Mouse (Mus musculus): ENCODE measurements at regions not wholly inside any gene's neighbourhood (a gene's known extent, or its start where the extent isn't known, plus 50 kb on each side); places are given as distances from the start of the nearest gene placed in this dataset.

DNA sequence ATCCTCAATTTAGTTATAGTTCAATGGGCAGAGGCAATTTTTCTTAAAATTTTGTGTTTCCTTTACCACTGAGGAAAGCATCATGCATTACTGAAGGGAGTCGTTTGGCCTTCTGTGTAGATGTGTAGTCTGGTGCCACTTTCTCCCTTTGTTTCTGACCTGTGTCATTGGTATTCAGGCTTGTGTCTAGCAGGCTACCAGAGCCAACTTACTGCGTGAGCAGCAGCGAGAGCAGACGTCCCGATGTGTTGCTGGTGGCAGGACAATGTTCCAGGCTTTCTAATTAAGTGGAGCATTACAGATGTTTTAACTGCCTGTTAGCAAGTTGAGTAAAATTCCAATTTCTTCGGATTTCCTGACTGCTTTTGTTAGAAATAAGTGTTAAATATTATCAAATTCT, 482.2 kb downstream of the Dok5 start:
- no peak for TF ChIP-seq CHD2 (IDR thresholded peaks at IDR 0.05; ENCODE audit: low read length)
- no peak for TF ChIP-seq RCOR1 (IDR thresholded peaks at IDR 0.05; ENCODE audit: low read depth, low read length)
- no peak for DNase-seq (ENCODE audit: low read depth, low spot score)
- H3K4me3 ChIP-seq (ENCODE audit: control insufficient read depth in 1 of 2, insufficient read depth in 1 of 2, low read depth in 2 of 2, low read length in 2 of 2), result no peak overlapping the region
- H3K9me3 ChIP-seq (replicated peaks; ENCODE audit: insufficient read depth, low read length), result no peaks in the 10 kb centered on the region
- H3K9ac ChIP-seq (ENCODE audit: control insufficient read depth, low read depth, low read length, poor library complexity, severe bottlenecking), result no peak overlapping the region
- H3K79me2 ChIP-seq (ENCODE audit: control insufficient read depth, insufficient read depth, low read length, poor library complexity), result no peaks in the 10 kb centered on the region
- no peaks in the 10 kb centered on the region for H3K4me1 ChIP-seq (ENCODE audit: control insufficient read depth in 1 of 2, insufficient read depth in 2 of 2, low read length in 2 of 2)
- no peak overlapping the region for H3K27ac ChIP-seq (ENCODE audit: control insufficient read depth, low read depth, low read length)
- no peaks in the 10 kb centered on the region for H3K27me3 ChIP-seq (ENCODE audit: control insufficient read depth in 1 of 2, insufficient read depth in 2 of 2, low read length in 2 of 2)
- no peaks in the 10 kb centered on the region for H3K36me3 ChIP-seq (ENCODE audit: control insufficient read depth in 1 of 2, insufficient read depth in 2 of 2, low read length in 2 of 2)

DNA sequence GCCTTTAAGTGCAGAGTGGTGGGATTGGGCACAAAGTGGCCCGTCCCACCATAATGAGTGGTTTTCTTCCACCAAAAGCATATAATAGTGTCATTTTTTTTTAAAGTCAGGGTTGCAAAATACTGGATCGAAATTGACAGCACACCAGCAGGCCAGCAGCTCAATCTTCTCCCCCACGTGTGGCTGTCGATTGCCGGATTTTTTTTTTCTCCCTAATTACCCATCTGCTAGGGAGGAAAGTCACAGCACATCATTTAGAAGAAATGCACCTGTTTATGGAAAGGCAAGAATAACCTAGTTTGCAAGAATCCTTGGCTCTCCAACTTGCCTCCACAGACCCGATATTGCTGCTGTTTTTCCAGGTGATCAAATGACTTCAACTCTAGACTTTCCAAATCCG, 464.9 kb downstream of the Dok5 start:
- Histone ChIP-seq H3K4me1 (ENCODE audit: control insufficient read depth in 1 of 2, insufficient read depth in 2 of 2, low read length in 2 of 2) (no peaks in the 10 kb centered on the region), H3K9ac (ENCODE audit: control insufficient read depth, low read depth, low read length, poor library complexity, severe bottlenecking) (no peak overlapping the region), H3K27me3 (ENCODE audit: control insufficient read depth in 1 of 2, insufficient read depth in 2 of 2, low read length in 2 of 2) (no peaks in the 10 kb centered on the region), H3K79me2 (ENCODE audit: control insufficient read depth, insufficient read depth, low read length, poor library complexity) (no peaks in the 10 kb centered on the region), H3K36me3 (ENCODE audit: control insufficient read depth in 1 of 2, insufficient read depth in 2 of 2, low read length in 2 of 2) (no peaks in the 10 kb centered on the region), H3K27ac (ENCODE audit: control insufficient read depth, low read depth, low read length) (no peak overlapping the region), H3K4me3 (ENCODE audit: control insufficient read depth in 1 of 2, insufficient read depth in 1 of 2, low read depth in 2 of 2, low read length in 2 of 2) (no peak overlapping the region), H3K9me3 (replicated peaks; ENCODE audit: insufficient read depth, low read length) (no peaks in the 10 kb centered on the region)
- no peak for DNase-seq (ENCODE audit: low read depth, low spot score)
- no peak for TF ChIP-seq SMC3 (IDR thresholded peaks at IDR 0.05; ENCODE audit: low read depth, low read length)

DNA sequence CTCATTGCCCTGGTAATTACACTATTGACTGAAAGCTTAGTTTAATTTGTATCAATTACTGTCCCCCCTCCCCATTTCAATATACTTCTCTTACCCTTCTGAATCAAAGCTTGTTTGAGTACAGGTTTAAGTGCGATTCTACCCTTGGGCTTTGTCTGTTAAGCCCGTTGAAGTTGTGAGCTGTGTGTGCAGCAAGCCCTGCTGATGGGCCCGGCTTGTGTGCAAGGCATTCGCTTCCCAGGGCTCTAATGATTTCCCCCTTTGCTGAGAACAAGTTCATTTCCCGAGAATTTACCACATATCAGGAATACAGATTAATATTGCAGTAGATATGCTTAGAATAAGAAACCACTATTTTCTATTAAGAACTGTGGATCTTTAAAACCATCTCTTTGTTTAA, 460.6 kb downstream of the Dok5 start:
- no peak overlapping the region for H3K9ac ChIP-seq (ENCODE audit: control insufficient read depth, low read depth, low read length, poor library complexity, severe bottlenecking)
- H3K4me3 ChIP-seq (ENCODE audit: control insufficient read depth in 1 of 2, insufficient read depth in 1 of 2, low read depth in 2 of 2, low read length in 2 of 2), result no peak overlapping the region
- no peaks in the 10 kb centered on the region for H3K27me3 ChIP-seq (ENCODE audit: control insufficient read depth in 1 of 2, insufficient read depth in 2 of 2, low read length in 2 of 2)
- no peak overlapping the region for H3K27ac ChIP-seq (ENCODE audit: control insufficient read depth, low read depth, low read length)
- H3K9me3 ChIP-seq (replicated peaks; ENCODE audit: insufficient read depth, low read length), result no peaks in the 10 kb centered on the region
- H3K4me1 ChIP-seq (ENCODE audit: control insufficient read depth in 1 of 2, insufficient read depth in 2 of 2, low read length in 2 of 2), result no peaks in the 10 kb centered on the region
- H3K36me3 ChIP-seq (ENCODE audit: control insufficient read depth in 1 of 2, insufficient read depth in 2 of 2, low read length in 2 of 2), result no peaks in the 10 kb centered on the region
- no peaks in the 10 kb centered on the region for H3K79me2 ChIP-seq (ENCODE audit: control insufficient read depth, insufficient read depth, low read length, poor library complexity)
- no peak for TF ChIP-seq ZC3H11A (IDR thresholded peaks at IDR 0.05; ENCODE audit: low read depth, low read length)
- no peak for TF ChIP-seq ETS1 (IDR thresholded peaks at IDR 0.05; ENCODE audit: low read depth, low read length)
- TF ChIP-seq NELFE (IDR thresholded peaks at IDR 0.05; ENCODE audit: low read depth, low read length), result no peak
- TF ChIP-seq POLR2A (IDR thresholded peaks at IDR 0.05; ENCODE audit: control insufficient read depth in 1 of 2, insufficient read depth in 1 of 2, low read depth in 1 of 2, low read length in 2 of 2, poor library complexity in 1 of 2), result no peak
- TF ChIP-seq E2F4 (IDR thresholded peaks at IDR 0.05; ENCODE audit: borderline replicate concordance, low read depth, low read length), result no peak
- TF ChIP-seq USF2 (IDR thresholded peaks at IDR 0.05; ENCODE audit: borderline replicate concordance in 1 of 2, insufficient read depth in 1 of 2, low read depth in 1 of 2, low read length in 2 of 2), result no peak
- no peak for TF ChIP-seq MEF2A (IDR thresholded peaks at IDR 0.05; ENCODE audit: extremely low read depth, insufficient replicate concordance, low read depth, low read length, poor library complexity, severe bottlenecking)
- no peak for TF ChIP-seq USF1 (IDR thresholded peaks at IDR 0.05; ENCODE audit: low read depth, low read length)
- no peak for TF ChIP-seq ZNF384 (IDR thresholded peaks at IDR 0.05; ENCODE audit: low read depth, low read length)
- no peak for TF ChIP-seq EP300 (IDR thresholded peaks at IDR 0.05; ENCODE audit: low read depth in 1 of 2, low read length in 2 of 2)
- no peak for TF ChIP-seq BHLHE40 (IDR thresholded peaks at IDR 0.05; ENCODE audit: borderline replicate concordance, low read depth, low read length)
- no peak for TF ChIP-seq HCFC1 (IDR thresholded peaks at IDR 0.05; ENCODE audit: low read depth, low read length)
- no peak for TF ChIP-seq NRF1 (IDR thresholded peaks at IDR 0.05; ENCODE audit: insufficient read depth, low read depth, low read length, poor library complexity, severe bottlenecking)
- TF ChIP-seq GABPA (IDR thresholded peaks at IDR 0.05; ENCODE audit: low read depth, low read length), result no peak
- TF ChIP-seq TBP (IDR thresholded peaks at IDR 0.05; ENCODE audit: low read depth, low read length), result no peak
- no peak for TF ChIP-seq KAT2A (conservative IDR thresholded peaks at IDR 0.05; ENCODE audit: low read depth, low read length)
- no peak for DNase-seq (ENCODE audit: low read depth, low spot score)

Measured in MEL (cell line).